Mouse (Mus musculus) NIH3T3 (cell line): ENCODE data around the gene Utrn.

ENCODE experiments used
- DNase-seq: peaks from one replicate; pipeline ENCODE4 v3.0.0-alpha.2; 2012; ENCODE audit warnings: low read depth

The Utrn gene

GRCm38 (mm10) chr10:12869846-12870245, 681 bp upstream of the Utrn start:
- DNase-seq: no peak

- DNase-seq: peak; percentile 91
These were observed 756 bp downstream of the Utrn start for GRCm38 (mm10) chr10:12868189-12869028.

- no peak for DNase-seq
These were observed 1.4 kb downstream of the Utrn start for GRCm38 (mm10) chr10:12867733-12868188.

GRCm38 (mm10) chr10:12866971-12867732, 2.0 kb downstream of the Utrn start:
- peak; percentile 63 for DNase-seq

- no peak for DNase-seq
These were observed 4.0 kb downstream of the Utrn start for GRCm38 (mm10) chr10:12865201-12865600.

- no peak for DNase-seq
These were observed 5.6 kb downstream of the Utrn start for GRCm38 (mm10) chr10:12863581-12863980.

GRCm38 (mm10) chr10:12862047-12862446, 7.1 kb downstream of the Utrn start:
- DNase-seq: no peak

GRCm38 (mm10) chr10:12861381-12861780, 7.8 kb downstream of the Utrn start:
- peak; percentile 47 for DNase-seq

- DNase-seq: peak; percentile 62
These were observed 8.4 kb downstream of the Utrn start for GRCm38 (mm10) chr10:12860765-12861164.

GRCm38 (mm10) chr10:12860331-12860730, 8.8 kb downstream of the Utrn start:
- DNase-seq: no peak

- DNase-seq: peak; percentile 77
These were observed 11.1 kb downstream of the Utrn start for GRCm38 (mm10) chr10:12858017-12858416.

GRCm38 (mm10) chr10:12854298-12854697, 14.9 kb downstream of the Utrn start:
- DNase-seq: no peak

GRCm38 (mm10) chr10:12853776-12854175, 15.4 kb downstream of the Utrn start:
- no peak for DNase-seq

- DNase-seq: no peak
These were observed 16.0 kb downstream of the Utrn start for GRCm38 (mm10) chr10:12853196-12853620.

- no peak for DNase-seq
These were observed 16.6 kb downstream of the Utrn start for GRCm38 (mm10) chr10:12852416-12853195.

GRCm38 (mm10) chr10:12850781-12851471, 18.2 kb downstream of the Utrn start:
- DNase-seq: peak; percentile 71

- DNase-seq: no peak
These were observed 20.6 kb downstream of the Utrn start for GRCm38 (mm10) chr10:12848322-12849108.

GRCm38 (mm10) chr10:12842543-12842942, 26.6 kb downstream of the Utrn start:
- no peak for DNase-seq

GRCm38 (mm10) chr10:12841497-12841896, 27.7 kb downstream of the Utrn start:
- DNase-seq: no peak

GRCm38 (mm10) chr10:12837636-12838035, 31.5 kb downstream of the Utrn start:
- peak; percentile 83 for DNase-seq
